Mouse (Mus musculus): ENCODE measurements at regions not wholly inside any gene's neighbourhood (a gene's known extent, or its start where the extent isn't known, plus 50 kb on each side); places are given as distances from the start of the nearest gene placed in this dataset.

GRCm38 (mm10) chr13:6196690-6197089, 335.4 kb downstream of the Klf6 start:
- no peak for TF ChIP-seq POLR2A (IDR thresholded peaks at IDR 0.05; ENCODE audit: borderline replicate concordance, extremely low read depth, low read depth, low read length)
- TF ChIP-seq CTCF (IDR thresholded peaks at IDR 0.05; ENCODE audit: insufficient read depth, low read length): no peak

Data from lung, adult 2 months (tissue).